Mouse (Mus musculus): ENCODE results near the gene Coq9. TPM values are rescaled to one million over a fixed set of nuclear protein-coding genes. Genes with fewer than 3 reads are reported as not detected.

Gene Coq9
- total and polyA plus RNA-seq, 3 experiments: 48.5 to 82.2 (median 68.8) TPM

- H3K9me3 ChIP-seq (replicated peaks; ENCODE audit: low read length): no peaks in the 10 kb centered on the region
- H3K27ac ChIP-seq (ENCODE audit: insufficient read depth, low read depth): no peak overlapping the region
- TF ChIP-seq TCF12 (IDR thresholded peaks at IDR 0.05; ENCODE audit: low read depth, low read length): no peak
- no peak for TF ChIP-seq UBTF (IDR thresholded peaks at IDR 0.05; ENCODE audit: low read depth, low read length)
- no peak for TF ChIP-seq TBP (conservative IDR thresholded peaks at IDR 0.05; ENCODE audit: low read depth, low read length)
- no peak for TF ChIP-seq ZNF384 (IDR thresholded peaks at IDR 0.05; ENCODE audit: low read depth, low read length)
- TF ChIP-seq ELF1 (IDR thresholded peaks at IDR 0.05; ENCODE audit: low read depth, low read length): no peak
- no peak for TF ChIP-seq ZMIZ1 (IDR thresholded peaks at IDR 0.05; ENCODE audit: low read depth, low read length)
- no peak for TF ChIP-seq CHD1 (IDR thresholded peaks at IDR 0.05; ENCODE audit: low read depth, low read length)
- dilution Hi-C loops (cut with MboI; ENCODE audit: extremely low pct_ligation_motif_present, extremely low pct_unique_long_range_greater_than_20kb, low sequenced_read_pairs) (no loop called here), in situ Hi-C loops (cut with MboI; ENCODE audit: low pct_ligation_motif_present, low pct_unique_long_range_greater_than_20kb, low sequenced_read_pairs) (no loop called here)
- peaks cover 0 to 19% of the 10 kb centered on the region in 2 experiments; a peak in 2 of 4 replicates for H3K4me1 ChIP-seq (ENCODE audit: control insufficient read depth in 1 of 2, insufficient read depth in 2 of 2)
- H3K4me2 ChIP-seq (ENCODE audit: insufficient read depth, low read depth, poor library complexity, severe bottlenecking): no peak overlapping the region
- DNase-seq (ENCODE audit: extremely low read depth): no peak
- H3K79me2 ChIP-seq (replicated peaks; ENCODE audit: control insufficient read depth, extremely low read depth, insufficient read depth, poor library complexity, severe bottlenecking): 0 out of 2 replicates have a peak, but pooled peaks cover under 1% of the 10 kb centered on the region
- no peak overlapping the region for H3K4me3 ChIP-seq (replicated peaks in 1 of 3; ENCODE audit: low read depth in 2 of 3, low read length in 2 of 3, poor library complexity in 1 of 3)
- H3K9ac ChIP-seq (ENCODE audit: insufficient read depth, low read depth): no peak overlapping the region
- peaks cover 56 to 90% of the 10 kb centered on the region in 2 experiments for H3K36me3 ChIP-seq (replicated peaks in 1 of 2; ENCODE audit: control insufficient read depth in 1 of 2, insufficient read depth in 1 of 2, low read length in 1 of 2)
- H3K27me3 ChIP-seq (replicated peaks): no peaks in the 10 kb centered on the region
Measured at GRCm38 (mm10) chr8:94865292-94865691, 27.2 kb downstream of the Coq9 start.

GRCm38 (mm10) chr8:94866921-94867320, 28.8 kb downstream of the Coq9 start:
- Histone ChIP-seq H3K9me3 (replicated peaks; ENCODE audit: low read length) (no peaks in the 10 kb centered on the region), H3K27me3 (replicated peaks) (no peaks in the 10 kb centered on the region), H3K27ac (ENCODE audit: insufficient read depth, low read depth) (no peak overlapping the region), H3K4me1 (ENCODE audit: control insufficient read depth in 1 of 2, insufficient read depth in 2 of 2) (peaks cover 0 to 11% of the 10 kb centered on the region in 2 experiments; a peak in 2 of 4 replicates), H3K36me3 (replicated peaks in 1 of 2; ENCODE audit: control insufficient read depth in 1 of 2, insufficient read depth in 1 of 2, low read length in 1 of 2) (peaks cover 47 to 78% of the 10 kb centered on the region in 2 experiments), H3K4me3 (replicated peaks in 1 of 3; ENCODE audit: low read depth in 2 of 3, low read length in 2 of 3, poor library complexity in 1 of 3) (no peak overlapping the region), H3K9ac (ENCODE audit: insufficient read depth, low read depth) (no peak overlapping the region), H3K79me2 (replicated peaks; ENCODE audit: control insufficient read depth, extremely low read depth, insufficient read depth, poor library complexity, severe bottlenecking) (no peaks in the 10 kb centered on the region), H3K4me2 (ENCODE audit: insufficient read depth, low read depth, poor library complexity, severe bottlenecking) (no peak overlapping the region)
- no peak for TF ChIP-seq ZKSCAN1 (IDR thresholded peaks at IDR 0.05; ENCODE audit: borderline replicate concordance, low read depth, low read length)
- no peak for TF ChIP-seq JUND (conservative IDR thresholded peaks at IDR 0.05; ENCODE audit: low read depth, low read length)
- TF ChIP-seq POLR2A (IDR thresholded peaks at IDR 0.05; ENCODE audit: low read depth, low read length): no peak
- no peak for TF ChIP-seq IRF4 (IDR thresholded peaks at IDR 0.05; ENCODE audit: low read depth, low read length)
- TF ChIP-seq SMC3 (IDR thresholded peaks at IDR 0.05; ENCODE audit: low read depth, low read length): no peak
- no peak for TF ChIP-seq ETS1 (conservative IDR thresholded peaks at IDR 0.05; ENCODE audit: low read depth, low read length)
- no peak for TF ChIP-seq TCF12 (IDR thresholded peaks at IDR 0.05; ENCODE audit: low read depth, low read length)
- TF ChIP-seq TBP (conservative IDR thresholded peaks at IDR 0.05; ENCODE audit: low read depth, low read length): no peak
- no peak for TF ChIP-seq MAFK (IDR thresholded peaks at IDR 0.05; ENCODE audit: insufficient replicate concordance, low read length)
- TF ChIP-seq MAX (IDR thresholded peaks at IDR 0.05; ENCODE audit: low read length): no peak
- TF ChIP-seq MXI1 (IDR thresholded peaks at IDR 0.05; ENCODE audit: low read depth, low read length): no peak
- TF ChIP-seq MAZ (IDR thresholded peaks at IDR 0.05; ENCODE audit: low read depth, low read length): no peak
- no peak for TF ChIP-seq E2F4 (IDR thresholded peaks at IDR 0.05; ENCODE audit: insufficient replicate concordance, low read depth, low read length)
- no peak for TF ChIP-seq SIN3A (IDR thresholded peaks at IDR 0.05; ENCODE audit: low read length)
- TF ChIP-seq BHLHE40 (IDR thresholded peaks at IDR 0.05; ENCODE audit: low read depth, low read length): no peak
- no peak for TF ChIP-seq EP300 (IDR thresholded peaks at IDR 0.05; ENCODE audit: low read length)
- TF ChIP-seq USF1 (IDR thresholded peaks at IDR 0.05; ENCODE audit: low read depth, low read length): no peak
- dilution Hi-C loops (cut with MboI; ENCODE audit: extremely low pct_ligation_motif_present, extremely low pct_unique_long_range_greater_than_20kb, low sequenced_read_pairs): no loop called here
- no peak for DNase-seq (ENCODE audit: extremely low read depth)
- in situ Hi-C loops (cut with MboI; ENCODE audit: low pct_ligation_motif_present, low pct_unique_long_range_greater_than_20kb, low sequenced_read_pairs): no loop called here

All from CH12.LX (cell line).